In genomic region chr9:89497399-89497749, GRCm38 (mm10) we compare ENCODE assay signal across 11 mouse cellular contexts.
A peak's percentile ranks its signal among the peaks of the same experiment; 100 is the strongest.
DNase-seq lines count a peak whose midpoint lies in the region; ATAC-seq and TF ChIP-seq lines count a peak whose summit lies in the region.
"Had no signal": no experiment of that assay in that cellular context is flagged by ENCODE, and none has a peak within 500 bp of the region (broad histone marks: within the 10 kb centered on the region; RNA-seq: fewer than 3 reads in every experiment).

No protein-coding gene starts in this region.

- WGBS in hindbrain, embryonic 11.5 days, result 16% methylated on average over 6 of the region's 7 CpGs
- WGBS in midbrain, embryonic 12.5 days, result 19% methylated on average over 7 of the region's 7 CpGs

- TF ChIP-seq CTCF in layer of hippocampus, adult 2 months (conservative IDR thresholded peaks at IDR 0.05), result no peak

- peak; percentile 86 for ATAC-seq in hindbrain, embryonic 11.5 days (ENCODE audit: low FRiP score)
- peak; percentile 76 for ATAC-seq in midbrain, embryonic 12.5 days (ENCODE audit: low FRiP score, low read depth)
- ATAC-seq in inflammation-experienced regulatory T-cells, adult 6 months, result no peak
- ATAC-seq: lung, postnatal 0 days had no signal

- peak; percentile 7 for DNase-seq in retina, postnatal 1 day
- no peak for DNase-seq in retina, embryonic 14.5 days (ENCODE audit: low spot score)
- DNase-seq in hindbrain, embryonic 11.5 days (ENCODE audit: low spot score), result peak; percentile 19
- no peak for DNase-seq in kidney, postnatal 10 days
- no peak for DNase-seq in layer of hippocampus, adult 2 months (ENCODE audit: low spot score in 2 of 2)
- DNase-seq: cerebellum, postnatal 25 days; heart, postnatal 14 days had no signal

- H3K27me3 ChIP-seq in hindbrain, embryonic 11.5 days (ENCODE audit: control insufficient read depth, insufficient read depth, low read length), result no peaks in the 10 kb centered on the region
- no peaks in the 10 kb centered on the region for H3K27me3 ChIP-seq in midbrain, embryonic 12.5 days
- H3K27me3 ChIP-seq: limb, embryonic 15.5 days had no signal

- no peak overlapping the region for H3K9ac ChIP-seq in hindbrain, embryonic 11.5 days (ENCODE audit: low read depth, low read length)
- H3K9ac ChIP-seq in midbrain, embryonic 12.5 days (replicated peaks), result no peak overlapping the region
- H3K9ac ChIP-seq: limb, embryonic 15.5 days had no signal

- no peaks in the 10 kb centered on the region for H3K4me1 ChIP-seq in hindbrain, embryonic 11.5 days (replicated peaks; ENCODE audit: control insufficient read depth, insufficient read depth, low read length)
- peaks cover 10% of the 10 kb centered on the region for H3K4me1 ChIP-seq in midbrain, embryonic 12.5 days
- H3K4me1 ChIP-seq: limb, embryonic 15.5 days had no signal

- no peaks in the 10 kb centered on the region for H3K9me3 ChIP-seq in hindbrain, embryonic 11.5 days (ENCODE audit: control insufficient read depth, low read length)
- no peaks in the 10 kb centered on the region for H3K9me3 ChIP-seq in midbrain, embryonic 12.5 days
- H3K9me3 ChIP-seq: limb, embryonic 15.5 days had no signal

- no peaks in the 10 kb centered on the region for H3K36me3 ChIP-seq in hindbrain, embryonic 11.5 days (ENCODE audit: control insufficient read depth, insufficient read depth, low read length)
- H3K36me3 ChIP-seq in midbrain, embryonic 12.5 days, result no peaks in the 10 kb centered on the region
- H3K36me3 ChIP-seq: limb, embryonic 15.5 days had no signal

- H3K4me2 ChIP-seq in hindbrain, embryonic 11.5 days (replicated peaks; ENCODE audit: low read depth, low read length), result no peak overlapping the region
- H3K4me2 ChIP-seq in midbrain, embryonic 12.5 days (replicated peaks), result peak overlapping the region; percentile 26
- H3K4me2 ChIP-seq: limb, embryonic 15.5 days had no signal

- H3K27ac ChIP-seq in hindbrain, embryonic 11.5 days (ENCODE audit: low read depth, low read length), result peak overlapping the region; percentile 91
- H3K27ac ChIP-seq in midbrain, embryonic 12.5 days (replicated peaks), result peak overlapping the region; percentile 61
- no peak overlapping the region for H3K27ac ChIP-seq in layer of hippocampus, adult 2 months
- H3K27ac ChIP-seq: limb, embryonic 15.5 days had no signal

- no peak overlapping the region for H3K4me3 ChIP-seq in hindbrain, embryonic 11.5 days (ENCODE audit: low read depth, low read length)
- no peak overlapping the region for H3K4me3 ChIP-seq in midbrain, embryonic 12.5 days
- no peak overlapping the region for H3K4me3 ChIP-seq in layer of hippocampus, adult 2 months
- H3K4me3 ChIP-seq: limb, embryonic 15.5 days had no signal

Comparison
In these comparisons a context has a peak if more than half of its experiments do, and no peak if none do; other contexts are left out.
1. DNase-seq: peak in retina, postnatal 1 day (single experiment) and hindbrain, embryonic 11.5 days (single experiment); none in retina, embryonic 14.5 days (single experiment), kidney, postnatal 10 days (single experiment) and layer of hippocampus, adult 2 months (0 of 2).